Mouse (Mus musculus): ENCODE measurements around the gene Pdcd6ip.

GRCm38 (mm10) chr9:113644076-113644475 is 64.0 kb downstream of the Pdcd6ip start:
- TF ChIP-seq CTCF (IDR thresholded peaks at IDR 0.05; ENCODE audit: low read depth, low read length) (no peak), GATA2 (IDR thresholded peaks at IDR 0.05; ENCODE audit: borderline replicate concordance, low read depth, low read length) (no peak)
